Mouse (Mus musculus) T-helper 1 cell (primary cell): ENCODE measurements at regions not wholly inside any gene's neighbourhood (a gene's known extent, or its start where the extent isn't known, plus 50 kb on each side); places are given as distances from the start of the nearest gene placed in this dataset.

Experiments
- in situ Hi-C: fragments of 300-600 bp; cut with MboI, MseI; formaldehyde crosslinking; loops from one replicate; pipeline ENCODE4 v1.15.1; 2025; ENCODE audit warnings: high pct_unique_total_duplicates

DNA sequence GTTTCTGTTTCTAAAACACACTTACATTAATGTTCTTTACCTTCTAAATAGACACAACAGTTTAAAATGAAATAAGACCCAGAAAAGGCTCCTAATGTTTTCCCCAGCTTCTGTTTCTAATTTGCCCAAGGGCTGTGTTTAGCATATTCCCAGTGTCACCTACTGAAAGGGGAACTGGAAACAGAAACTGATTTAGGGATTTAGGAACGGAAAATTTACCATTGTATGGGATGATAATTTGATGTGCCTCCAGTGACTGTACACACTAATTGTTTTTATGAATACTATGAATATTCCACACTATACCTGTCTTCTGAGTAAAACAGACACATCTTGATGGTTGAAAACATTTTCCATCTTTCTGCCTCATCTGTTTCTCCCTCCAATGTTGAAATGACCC lies 728.0 kb upstream of the Cited2 start:
- in situ Hi-C loops = no loop called here

DNA sequence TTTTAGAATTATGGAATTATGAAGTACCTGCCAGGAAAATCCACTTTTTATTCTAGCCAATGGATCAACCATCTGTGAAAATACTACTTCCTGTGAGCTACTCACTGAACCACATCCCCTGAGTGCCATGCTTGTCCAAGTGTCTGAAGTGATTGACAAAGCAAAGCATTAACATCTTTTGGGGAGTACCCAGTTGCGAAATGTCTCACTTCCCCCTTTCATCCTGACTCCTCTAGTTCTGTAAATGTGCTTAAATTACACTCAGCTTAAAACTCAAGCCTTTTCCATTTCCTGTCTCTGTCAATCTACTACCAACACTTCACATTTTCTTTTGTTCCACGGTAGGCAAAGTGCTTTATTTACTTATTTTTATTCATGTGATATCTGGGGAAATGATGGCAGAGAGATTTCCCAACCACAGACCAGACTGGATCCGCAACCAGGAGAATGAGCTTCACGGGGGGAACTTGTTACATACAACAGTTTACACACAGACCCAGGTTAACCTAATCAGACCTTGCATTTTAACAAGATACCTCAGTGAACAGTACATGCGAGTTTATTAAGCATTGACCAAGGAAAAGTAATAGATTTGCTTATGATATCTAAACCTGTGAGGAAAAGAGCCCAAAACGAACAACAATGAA lies 726.1 kb upstream of the Cited2 start:
- in situ Hi-C loops = no loop called here

DNA sequence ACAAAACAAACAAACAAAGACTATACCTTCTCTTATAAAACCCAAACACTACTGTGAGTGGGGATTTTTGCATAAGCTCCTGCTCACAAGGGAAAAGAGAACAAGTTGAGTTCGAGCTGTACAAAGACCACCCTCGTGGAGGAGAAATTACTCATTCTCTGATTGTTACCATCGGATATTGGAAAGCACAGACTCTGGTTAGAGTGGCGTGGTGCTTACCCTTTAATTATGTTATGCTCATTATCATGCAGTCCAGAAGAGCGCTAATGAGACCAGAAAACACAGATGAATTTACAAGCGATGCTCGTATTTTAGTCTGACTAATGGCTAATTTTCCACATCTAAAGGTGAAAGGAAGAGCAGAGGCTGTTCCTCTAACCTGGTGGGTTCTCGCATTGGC lies 721.7 kb upstream of the Cited2 start:
- in situ Hi-C loops = no loop called here

DNA sequence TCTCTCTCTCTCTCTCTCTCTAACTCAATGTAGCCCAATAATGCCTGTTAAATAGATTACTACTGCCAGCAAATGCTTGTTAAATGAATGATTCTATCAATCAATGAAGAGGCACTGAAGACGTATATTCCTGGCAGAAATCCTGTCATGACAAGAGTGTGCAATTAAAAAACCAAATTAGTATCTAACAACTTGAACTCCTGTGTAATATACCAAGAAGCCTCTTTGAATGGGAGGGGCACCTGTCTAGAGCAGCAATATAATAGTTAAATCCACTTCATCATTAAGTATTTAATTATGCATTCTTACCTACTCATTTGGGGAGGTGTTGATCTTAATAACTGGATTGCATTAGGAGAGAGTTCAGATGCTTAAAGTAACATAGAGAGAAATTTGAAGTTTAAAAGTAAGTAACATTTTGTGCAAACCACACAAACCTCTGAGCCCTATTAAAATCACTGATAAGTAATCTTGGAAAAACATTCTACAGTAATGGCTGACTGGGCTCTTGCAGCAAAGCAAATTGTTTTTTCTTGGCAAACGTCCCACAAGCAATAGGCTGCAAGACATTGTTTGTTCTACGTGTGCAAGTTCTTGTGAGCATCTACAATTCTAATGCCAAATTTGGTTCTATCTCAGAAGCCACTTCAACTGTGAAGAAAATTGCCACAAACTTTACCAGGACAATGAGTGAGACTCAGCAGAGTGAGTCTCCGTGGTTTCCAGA lies 719.7 kb upstream of the Cited2 start:
- in situ Hi-C loops = no loop called here

DNA sequence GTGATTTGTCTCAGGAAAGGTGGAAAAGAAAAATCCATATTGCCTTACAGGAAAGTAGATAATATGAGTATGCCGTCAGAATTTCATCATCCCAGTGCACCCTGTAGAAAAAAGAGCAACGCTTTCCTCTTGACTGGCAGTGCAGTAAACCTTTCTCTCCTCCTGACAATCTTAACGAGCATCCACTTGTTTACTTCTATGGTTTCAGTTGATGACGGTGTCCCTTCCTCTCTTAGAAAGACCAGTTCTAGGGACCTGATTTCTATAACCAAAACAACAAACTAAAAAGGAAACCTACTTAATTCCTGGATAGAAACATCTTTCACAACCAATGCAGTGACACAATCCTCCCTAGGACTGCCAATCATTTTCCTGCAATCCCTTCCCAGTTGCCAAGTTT lies 714.3 kb upstream of the Cited2 start:
- in situ Hi-C loops = no loop called here

DNA sequence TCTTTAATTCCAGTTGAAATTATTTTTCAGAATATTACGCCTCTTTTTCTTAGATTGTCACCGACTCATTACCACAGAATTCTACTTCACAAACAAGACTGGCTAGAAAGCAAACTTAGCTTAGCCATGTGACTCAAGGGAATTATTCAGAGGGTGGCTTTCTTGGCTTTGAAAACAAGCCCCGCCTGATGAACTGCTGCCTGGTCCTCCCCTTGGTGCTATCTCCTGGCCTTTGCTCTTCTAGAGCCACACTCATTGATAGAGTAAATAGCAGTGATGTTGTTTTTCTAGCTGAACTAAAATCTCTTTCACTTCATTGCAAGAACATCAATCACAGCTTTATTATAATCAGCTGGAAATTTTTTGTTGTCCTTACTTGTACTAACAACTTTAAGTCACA lies 713.0 kb upstream of the Cited2 start:
- in situ Hi-C loops = no loop called here

DNA sequence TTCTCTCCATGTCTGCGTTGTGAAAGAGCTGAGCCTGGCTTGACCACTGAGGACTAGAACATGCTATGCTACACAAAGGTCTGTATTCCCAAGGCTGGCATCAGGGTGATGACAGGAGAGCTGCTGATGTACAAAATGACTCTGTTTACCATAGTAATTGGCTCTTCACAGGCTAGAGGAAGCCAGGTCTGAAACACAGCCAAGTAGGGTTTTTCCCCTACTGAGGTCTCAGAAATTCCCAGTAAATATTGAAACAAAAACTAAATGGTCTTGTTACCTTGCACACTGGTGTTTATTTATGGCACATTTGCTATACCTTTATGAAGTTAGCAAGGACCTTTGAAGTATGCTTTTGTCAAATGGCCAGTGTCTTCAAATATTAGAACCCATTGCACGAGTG lies 711.1 kb upstream of the Cited2 start:
- in situ Hi-C loops = no loop called here

DNA sequence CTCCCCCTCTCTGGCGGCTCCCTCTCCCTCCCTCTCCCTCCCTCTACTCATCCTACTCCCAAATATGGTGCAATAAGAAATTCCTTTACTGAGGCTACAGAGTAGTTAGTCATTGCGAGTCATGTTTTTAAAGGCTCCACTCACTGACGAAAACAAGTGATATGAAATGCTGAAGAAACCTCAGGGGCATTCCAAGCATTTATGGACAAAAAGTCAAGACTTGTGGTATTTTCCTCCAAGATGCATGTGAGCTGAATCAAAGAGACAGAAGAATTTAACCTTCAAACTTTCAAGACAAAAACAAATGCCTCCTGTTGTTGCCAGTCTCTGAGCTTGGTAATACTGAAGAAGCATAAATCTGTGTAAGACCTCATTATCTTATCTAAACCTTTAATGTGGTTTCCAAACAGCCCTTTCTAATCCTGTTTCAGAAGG lies 710.5 kb upstream of the Cited2 start:
- in situ Hi-C loops = no loop called here

DNA sequence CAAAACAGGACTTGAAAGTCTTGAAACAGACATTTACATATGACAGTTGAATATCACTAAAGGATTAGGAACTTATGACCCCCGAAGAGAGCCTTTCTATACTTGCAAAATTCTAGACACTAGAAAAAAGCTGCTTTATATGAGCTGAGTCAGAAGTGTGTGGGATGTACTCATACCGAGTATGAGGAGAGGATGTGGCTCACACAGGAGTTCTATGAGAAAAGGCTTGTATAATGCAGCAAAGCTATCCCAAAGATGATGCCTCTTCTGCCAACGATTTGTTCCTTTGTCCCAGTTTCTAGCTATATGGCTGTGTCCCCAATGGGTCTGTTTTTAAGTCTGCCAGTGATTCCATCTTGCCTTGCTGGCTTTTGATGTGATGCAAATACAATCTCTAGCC lies 708.2 kb upstream of the Cited2 start:
- in situ Hi-C loops = no loop called here

DNA sequence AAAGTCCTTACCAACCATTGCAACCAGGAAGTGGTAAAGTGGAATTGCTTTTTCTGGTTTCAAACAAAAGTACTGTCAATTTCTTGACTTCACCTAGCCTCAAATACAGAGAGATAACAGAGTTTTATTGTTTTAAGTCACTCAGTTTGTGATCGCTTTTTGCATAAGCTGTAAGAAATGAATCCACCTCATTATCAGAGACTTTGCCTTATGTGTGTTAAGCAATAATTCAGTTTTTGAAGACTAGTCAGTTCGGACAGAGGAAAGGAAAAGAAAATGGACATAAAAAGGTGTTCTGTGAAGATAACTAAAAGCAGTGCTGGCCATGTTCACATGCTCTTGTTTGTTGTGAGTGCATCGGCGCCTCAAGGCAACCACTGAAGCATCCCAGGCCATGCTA lies 706.2 kb upstream of the Cited2 start:
- in situ Hi-C loops = no loop called here

DNA sequence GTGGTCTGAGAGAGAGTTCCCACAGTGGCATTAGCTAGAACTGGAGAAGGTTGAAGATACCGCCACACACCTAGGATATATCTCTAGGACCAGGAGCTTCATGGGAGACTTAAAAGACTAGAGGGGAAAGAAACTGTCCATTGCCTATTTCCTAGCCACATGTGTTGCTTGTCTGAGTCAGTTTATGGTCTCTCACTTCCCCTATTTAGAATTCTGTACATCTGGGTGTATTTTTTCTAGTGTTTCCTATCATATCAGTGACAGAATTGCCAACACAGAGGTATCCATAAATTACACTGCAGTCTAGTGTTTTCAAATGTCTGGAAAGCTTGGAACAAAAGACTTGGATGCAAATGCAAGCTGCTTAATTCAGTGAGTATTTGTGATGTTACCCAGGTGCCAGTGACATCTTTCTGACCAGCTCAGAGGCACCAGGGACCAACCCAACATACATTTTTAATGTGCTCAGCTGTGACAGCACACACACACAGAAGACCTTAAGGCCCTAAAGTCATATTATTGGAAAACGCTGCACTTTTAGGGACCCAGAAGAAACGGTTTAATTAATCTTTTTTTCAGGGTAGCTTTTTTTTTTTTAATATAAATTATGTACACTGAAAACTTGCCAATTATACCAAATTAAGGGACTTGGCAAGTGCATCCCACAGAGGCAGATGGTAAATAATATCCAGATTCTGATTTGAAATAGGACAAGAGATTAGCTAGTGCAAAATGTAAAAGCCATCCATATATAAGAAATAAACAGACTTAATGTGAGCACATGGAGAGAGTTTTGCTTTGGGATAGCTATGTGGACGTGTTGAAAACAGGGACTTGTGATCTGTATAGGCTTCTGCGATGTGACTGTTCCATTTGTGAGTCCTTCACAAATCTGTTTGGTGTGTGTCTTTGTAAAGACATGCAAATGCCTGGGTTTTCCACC lies 700.5 kb upstream of the Cited2 start:
- in situ Hi-C loops = no loop called here

DNA sequence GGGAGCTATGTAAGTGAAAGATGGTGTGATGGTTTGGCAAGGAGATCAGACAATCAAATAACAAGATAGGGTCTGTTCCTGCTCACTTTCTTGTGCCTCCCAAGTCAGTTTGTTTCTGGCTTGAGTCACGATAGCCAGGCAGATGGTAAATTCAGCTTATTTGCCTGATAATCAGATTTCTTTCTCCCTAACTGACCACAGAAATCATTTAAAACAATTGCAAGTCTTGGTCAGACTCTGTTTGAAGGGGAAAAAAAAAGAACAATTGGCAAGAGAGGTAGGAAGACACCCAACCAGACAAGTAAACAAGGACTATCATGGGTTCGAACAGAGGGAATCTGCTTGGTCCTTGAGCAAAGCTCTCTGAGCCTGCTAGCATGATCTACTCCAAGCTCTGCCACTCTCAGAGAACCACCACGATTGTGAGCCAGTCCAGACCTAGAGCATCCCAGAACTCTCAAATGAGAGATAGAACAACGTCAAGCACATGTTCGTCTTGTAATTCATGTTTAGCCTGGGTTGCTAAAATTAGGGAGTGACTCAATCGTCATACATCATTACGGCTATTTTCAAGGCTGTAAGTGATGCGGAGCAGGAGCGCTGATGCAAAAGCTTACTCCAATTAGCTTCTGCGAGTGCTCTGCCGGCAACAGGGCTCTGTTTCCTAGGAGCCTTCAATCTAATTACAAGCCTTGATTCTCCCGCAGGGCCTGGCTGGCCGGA lies 699.3 kb upstream of the Cited2 start:
- in situ Hi-C loops = no loop called here

DNA sequence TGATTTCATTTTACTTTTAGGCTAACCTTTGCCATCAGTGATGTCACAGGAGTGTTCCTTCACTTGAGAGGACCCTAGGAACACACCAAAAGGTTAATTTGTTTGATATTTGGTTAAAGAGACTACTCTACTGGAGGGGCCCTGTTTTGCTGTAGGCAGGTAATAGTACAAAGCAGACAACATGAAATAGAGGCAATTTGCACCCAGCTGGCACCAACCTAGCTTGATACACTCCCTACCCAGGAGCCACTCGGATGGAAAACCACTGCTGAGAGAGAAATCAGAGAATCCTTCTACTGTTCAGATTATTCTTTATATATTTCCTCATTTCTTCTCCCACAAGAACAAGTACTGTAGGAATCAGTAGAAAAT lies 698.7 kb upstream of the Cited2 start:
- in situ Hi-C loops = no loop called here

DNA sequence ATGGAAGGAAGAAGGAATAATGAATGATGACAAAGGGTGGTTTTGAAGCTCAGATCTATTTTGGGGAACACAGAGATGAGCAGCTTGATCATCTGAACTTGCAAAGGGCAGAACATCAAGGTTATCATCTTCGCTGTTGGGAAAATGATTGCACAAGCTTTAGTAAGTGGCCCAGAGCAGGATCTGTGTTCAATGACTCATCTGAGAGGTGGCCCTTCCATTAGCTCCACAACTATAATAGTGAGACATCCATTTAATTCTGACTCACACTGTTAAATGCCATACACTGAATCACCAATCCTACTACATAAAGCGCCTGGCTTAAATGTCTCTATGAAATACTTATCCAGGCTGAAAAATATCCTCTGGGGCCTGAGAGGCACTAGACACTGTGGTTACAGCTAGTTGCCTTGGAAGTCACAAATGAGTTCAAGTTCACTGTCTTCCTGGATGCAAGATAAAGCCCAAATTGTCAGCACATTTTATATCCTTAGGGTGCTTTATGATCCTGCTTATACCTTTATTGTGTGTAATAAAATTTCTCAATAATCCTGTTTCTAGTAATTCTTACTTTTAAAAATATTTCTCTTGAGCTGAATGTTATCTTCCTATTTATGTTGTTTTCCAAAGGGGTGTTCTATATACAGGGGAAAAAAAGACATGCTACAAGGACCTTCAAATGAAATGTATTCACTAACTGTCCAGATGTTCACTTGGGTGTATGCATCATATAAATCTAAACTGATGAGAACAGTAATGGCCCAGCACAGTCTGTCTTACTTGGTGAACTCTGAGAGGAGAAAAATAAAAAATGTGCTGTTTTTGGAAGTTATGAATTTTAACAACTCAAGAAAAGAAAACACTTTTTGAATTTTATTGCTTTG lies 687.9 kb upstream of the Cited2 start:
- in situ Hi-C loops = no loop called here

DNA sequence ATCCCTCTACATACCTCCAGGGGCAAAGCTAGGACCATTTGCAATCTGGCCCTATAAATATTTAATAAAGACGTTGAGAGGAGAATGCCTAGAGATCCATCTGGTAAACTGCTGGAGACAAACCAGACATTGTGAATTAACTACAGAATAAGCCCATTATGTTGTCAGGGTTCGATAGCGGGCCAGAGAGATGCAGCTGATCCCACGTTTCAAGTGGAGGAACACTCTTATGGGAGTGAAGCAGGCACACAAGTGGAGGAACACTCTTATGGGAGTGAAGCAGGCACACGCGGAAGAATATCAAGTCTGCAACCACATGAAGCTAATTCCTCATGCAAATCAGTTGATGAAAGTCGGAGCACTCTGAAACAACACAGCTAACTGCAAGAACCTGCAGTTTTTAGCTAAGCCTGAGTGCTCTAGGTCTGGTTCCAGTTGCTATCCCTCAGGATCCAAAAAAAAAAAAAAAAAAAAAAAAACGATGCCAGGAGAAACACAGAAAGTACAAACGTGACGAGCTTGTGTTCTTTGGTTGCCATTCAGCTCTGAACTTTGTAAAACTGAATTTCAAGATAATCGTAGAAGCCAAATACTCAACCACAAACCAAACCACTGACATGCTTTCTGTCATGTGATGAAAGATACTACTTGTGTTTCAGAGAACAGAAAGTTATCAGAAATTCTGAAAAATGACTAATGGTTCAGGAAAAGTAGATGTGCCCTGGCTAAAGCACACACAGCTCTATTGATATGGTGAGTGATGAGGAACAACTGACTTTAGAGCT lies 684.6 kb upstream of the Cited2 start:
- in situ Hi-C loops = no loop called here

DNA sequence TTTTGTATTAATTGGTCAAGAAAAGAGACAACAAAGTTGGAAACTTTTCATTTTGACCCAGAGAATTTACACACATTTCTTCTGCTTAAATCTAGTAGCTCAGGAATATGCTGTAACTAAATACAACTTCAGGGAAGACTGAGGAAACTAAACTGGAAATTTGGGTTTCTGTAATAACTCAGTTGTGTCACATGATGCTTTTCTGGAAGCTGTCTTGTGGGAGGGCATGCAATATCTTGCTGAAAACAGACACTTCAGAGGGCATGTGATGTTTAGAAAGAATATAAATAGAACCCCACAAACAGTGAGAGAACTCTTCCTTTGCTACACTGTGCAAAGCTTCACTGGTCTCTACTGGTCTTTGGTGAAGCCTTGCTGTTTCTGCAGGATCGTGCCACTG lies 680.9 kb upstream of the Cited2 start:
- in situ Hi-C loops = no loop called here

DNA sequence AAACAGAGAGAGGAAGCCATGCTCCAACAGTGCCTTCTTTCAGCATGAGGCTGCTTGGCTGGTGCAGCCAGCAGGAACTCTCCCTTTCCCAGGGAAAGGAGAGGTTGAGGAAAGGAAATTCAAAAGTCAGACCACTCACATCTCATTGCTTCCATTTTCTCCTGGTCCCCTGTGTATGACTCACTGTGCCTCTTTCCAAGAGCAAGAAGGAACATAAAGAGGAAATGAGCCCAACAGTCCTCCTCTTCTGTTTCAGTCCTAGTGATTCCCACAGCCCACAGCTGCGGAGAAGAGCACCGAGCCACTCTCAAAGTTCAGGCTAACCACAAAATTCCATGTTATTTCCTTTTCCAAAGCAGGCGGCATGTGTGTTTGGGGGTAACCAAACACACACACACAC lies 680.0 kb upstream of the Cited2 start:
- in situ Hi-C loops = no loop called here

DNA sequence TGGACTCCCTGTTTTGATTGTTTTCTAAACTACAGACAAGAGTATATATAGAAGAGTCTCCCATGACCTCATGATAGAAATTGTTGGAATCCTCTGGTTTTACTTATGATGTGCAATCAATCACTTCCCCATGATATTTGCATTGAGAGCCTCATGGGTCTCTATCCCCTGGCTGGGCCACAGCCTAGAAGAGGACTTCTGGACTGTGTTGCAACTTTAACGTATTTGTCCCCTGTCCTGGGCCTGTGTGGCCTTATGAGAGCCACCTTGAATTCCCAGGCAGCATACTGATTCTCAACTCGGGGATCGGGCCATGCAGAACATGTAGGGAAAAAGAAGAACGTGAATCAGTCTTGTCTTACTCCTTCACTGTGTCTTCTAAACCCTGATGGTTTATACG lies 676.3 kb upstream of the Cited2 start:
- in situ Hi-C loops = no loop called here

DNA sequence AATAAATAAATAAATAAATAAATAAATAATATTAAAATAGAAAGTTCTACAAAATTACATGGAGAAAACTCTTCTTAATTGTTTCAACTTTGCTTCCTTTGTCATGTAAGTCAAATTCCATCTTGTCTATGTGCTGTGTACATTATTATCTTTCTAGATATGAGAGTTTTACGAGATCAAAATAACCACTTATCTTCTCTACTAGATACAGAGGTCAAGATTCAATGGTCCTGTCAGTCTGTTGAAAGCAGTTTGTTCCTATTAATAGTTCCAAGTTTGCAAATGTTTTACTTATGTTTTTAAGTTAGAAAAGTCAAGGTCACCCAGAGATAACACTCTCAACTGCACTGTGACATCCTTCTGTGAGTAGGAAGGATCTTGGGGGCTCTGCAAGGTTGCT lies 650.1 kb upstream of the Cited2 start:
- in situ Hi-C loops = no loop called here

DNA sequence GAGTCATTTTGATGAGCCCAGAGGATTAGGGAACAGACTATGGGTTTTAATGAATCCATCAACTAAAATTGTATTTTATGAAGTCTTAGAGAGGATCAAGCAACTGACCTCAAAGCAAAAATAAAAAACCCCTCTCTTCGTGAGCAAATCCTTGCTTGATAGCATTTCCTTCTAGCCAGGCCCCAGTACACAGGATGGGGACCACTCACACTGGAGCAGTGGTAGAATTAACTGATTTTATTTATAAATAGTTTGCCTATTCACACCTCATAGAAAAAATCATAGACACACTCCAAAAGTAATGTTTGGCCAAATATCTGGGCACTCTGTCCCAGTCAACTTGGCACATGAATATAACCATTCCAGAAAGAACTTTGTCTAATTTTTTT lies 649.0 kb upstream of the Cited2 start:
- in situ Hi-C loops = no loop called here
